Mouse (Mus musculus) bone marrow macrophage, adult 2 months (primary cell): ENCODE measurements at regions not wholly inside any gene's neighbourhood (a gene's known extent, or its start where the extent isn't known, plus 50 kb on each side); places are given as distances from the start of the nearest gene placed in this dataset.

Experiments
- H3K27ac ChIP-seq: 2 replicates; pipeline ENCODE4 v1.5.1; 2012; ENCODE audit warnings: low read depth, low read length; ENCODE audit not compliant: insufficient read depth
- H3K4me1 ChIP-seq: 2 replicates; pipeline ENCODE4 v1.6.1; 2012; ENCODE audit warnings: low read length; ENCODE audit not compliant: control insufficient read depth, insufficient read depth
- H3K4me3 ChIP-seq: 2 replicates; pipeline ENCODE4 v1.5.1; 2012; ENCODE audit warnings: mild to moderate bottlenecking, low read length, moderate library complexity; ENCODE audit not compliant: insufficient read depth
- CTCF ChIP-seq: IDR thresholded peaks from 2 replicates; pipeline ENCODE4 v1.5.1; 2012; ENCODE audit warnings: low read depth, mild to moderate bottlenecking, low read length, moderate library complexity
- POLR2A ChIP-seq: IDR thresholded peaks from 2 replicates; pipeline ENCODE4 v1.6.1; 2012; ENCODE audit warnings: mild to moderate bottlenecking, low read depth, low read length, borderline replicate concordance

DNA sequence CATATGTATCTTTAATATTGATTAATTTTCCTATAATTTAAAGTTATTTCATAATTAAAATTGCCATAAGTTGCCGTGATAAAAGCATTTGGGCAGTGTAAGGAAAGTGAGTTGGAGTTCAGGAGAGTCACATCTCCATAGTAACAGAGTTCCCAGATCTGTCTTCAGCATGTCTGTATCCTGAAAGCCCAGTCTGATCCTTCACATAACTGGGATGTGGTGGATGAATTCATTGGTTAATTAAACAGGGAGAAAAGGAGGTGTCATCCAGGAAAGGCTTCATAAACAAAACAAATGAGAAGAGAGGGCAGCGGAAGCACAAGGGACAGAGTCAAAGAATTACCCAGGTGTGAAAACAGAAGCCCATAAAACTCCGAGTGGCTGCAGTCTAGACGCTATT, 363.5 kb downstream of the Sec23a start:
- Histone ChIP-seq H3K27ac (no peak overlapping the region), H3K4me1 (no peaks in the 10 kb centered on the region), H3K4me3 (no peak overlapping the region)
- TF ChIP-seq CTCF = no peak
- no peak for TF ChIP-seq POLR2A

DNA sequence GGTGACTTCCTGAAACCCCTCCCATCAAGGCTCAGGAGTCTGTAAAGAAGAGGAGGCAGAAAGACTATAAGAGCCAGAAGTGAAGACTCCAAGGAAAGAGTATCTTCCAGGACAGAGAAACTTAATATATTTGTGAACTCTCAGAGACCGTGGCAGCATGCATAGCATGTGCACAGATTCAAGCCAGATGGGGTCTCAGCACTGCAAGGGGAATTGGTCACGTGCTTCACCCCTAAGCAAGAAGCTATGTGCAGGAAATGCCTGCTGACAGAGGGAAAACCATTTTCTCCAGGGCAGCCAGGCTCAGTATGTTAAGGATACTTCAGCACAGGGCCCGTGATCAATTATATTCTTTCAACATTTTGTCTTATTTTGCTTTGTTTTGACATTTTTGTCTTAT, 368.0 kb downstream of the Sec23a start:
- TF ChIP-seq POLR2A (no peak), CTCF (no peak)
- Histone ChIP-seq H3K4me1 (no peaks in the 10 kb centered on the region), H3K4me3 (no peak overlapping the region), H3K27ac (no peak overlapping the region)

DNA sequence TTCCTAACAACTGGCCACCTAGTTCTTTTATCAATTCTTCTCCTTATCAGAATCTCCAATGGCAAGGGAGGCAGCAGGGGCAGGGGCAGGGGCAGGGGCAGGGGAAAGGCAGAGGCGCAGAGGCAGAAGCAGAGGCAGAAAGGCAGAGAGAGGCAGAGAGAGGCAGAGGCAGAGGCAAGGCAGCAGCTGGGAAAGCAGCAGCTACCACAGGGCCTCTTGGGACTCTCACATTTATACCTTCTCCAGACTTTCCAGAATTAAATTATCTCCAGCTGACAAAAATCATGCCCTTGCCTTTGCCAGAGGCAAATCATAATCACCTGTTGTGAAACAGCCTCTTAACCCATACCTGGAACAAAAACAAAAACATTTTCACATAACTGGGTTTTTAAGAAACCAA, 370.4 kb upstream of the Clec14a start:
- Histone ChIP-seq H3K4me1 (no peaks in the 10 kb centered on the region), H3K27ac (no peak overlapping the region), H3K4me3 (no peak overlapping the region)
- TF ChIP-seq CTCF = no peak
- TF ChIP-seq POLR2A = no peak

DNA sequence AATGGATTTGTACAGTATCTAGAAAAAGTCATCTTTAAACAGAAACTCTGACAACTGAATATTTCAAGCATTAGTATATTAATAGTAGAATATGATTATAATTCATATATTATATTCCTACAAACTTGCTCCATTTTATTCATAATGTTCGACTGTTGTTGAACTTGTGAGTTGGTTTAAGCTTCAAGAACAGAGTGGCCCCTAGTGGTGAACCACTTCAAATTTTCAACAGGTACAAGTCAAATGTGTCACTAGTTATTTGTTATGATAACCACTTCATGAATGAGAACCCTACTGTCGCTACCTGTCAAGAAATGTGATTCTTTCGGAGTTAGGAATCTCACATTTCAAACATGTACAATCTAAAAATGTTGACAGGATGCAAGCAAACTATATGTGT, 369.2 kb upstream of the Clec14a start:
- Histone ChIP-seq H3K4me3 (no peak overlapping the region), H3K4me1 (no peaks in the 10 kb centered on the region)
- TF ChIP-seq POLR2A (no peak), CTCF (no peak)

DNA sequence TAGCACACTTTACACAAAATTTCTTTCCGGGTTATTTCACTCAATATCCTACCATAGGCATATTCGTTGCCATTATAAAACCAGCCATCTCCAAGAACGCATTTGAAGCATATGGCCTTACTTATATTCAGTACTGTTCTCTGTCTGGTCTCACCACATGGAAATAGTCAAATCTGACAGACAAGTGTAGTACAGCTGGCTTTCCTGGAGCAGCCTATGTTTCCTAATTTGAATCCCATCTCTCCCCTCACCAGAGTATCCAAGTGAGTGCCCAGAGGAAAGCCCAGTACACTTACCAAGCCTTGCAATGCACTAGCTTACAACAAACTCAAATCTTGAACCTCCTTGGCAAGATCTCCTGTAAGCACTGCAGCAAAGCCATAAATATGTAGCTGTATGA, 363.4 kb upstream of the Clec14a start:
- no peak for TF ChIP-seq POLR2A
- TF ChIP-seq CTCF = no peak
- no peak overlapping the region for H3K27ac ChIP-seq
- H3K4me1 ChIP-seq = no peaks in the 10 kb centered on the region
- H3K4me3 ChIP-seq = no peak overlapping the region

More for the DNA sequence above, 369.2 kb upstream of the Clec14a start:
- no peak overlapping the region for H3K27ac ChIP-seq

DNA sequence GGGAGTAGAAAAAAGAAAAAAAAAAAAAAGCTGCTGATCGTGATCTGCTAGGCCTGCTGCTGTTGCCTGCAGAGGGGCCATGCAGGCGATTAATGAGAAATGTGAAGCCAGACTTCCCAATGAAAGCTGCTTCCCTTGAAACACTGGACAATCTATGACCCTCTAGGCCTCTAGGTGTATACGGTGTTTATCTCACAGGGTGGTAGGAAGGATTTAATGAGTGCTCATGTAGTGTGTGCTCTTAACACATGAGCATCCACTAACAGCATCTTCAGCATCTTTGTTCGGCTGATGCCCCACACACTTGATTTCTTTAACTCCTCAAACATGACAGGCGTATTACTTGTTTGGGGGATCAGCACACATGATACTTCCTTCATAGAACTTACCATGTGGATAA, 359.7 kb upstream of the Clec14a start:
- TF ChIP-seq CTCF (no peak), POLR2A (no peak)
- Histone ChIP-seq H3K4me3 (no peak overlapping the region), H3K4me1 (no peaks in the 10 kb centered on the region), H3K27ac (no peak overlapping the region)

DNA sequence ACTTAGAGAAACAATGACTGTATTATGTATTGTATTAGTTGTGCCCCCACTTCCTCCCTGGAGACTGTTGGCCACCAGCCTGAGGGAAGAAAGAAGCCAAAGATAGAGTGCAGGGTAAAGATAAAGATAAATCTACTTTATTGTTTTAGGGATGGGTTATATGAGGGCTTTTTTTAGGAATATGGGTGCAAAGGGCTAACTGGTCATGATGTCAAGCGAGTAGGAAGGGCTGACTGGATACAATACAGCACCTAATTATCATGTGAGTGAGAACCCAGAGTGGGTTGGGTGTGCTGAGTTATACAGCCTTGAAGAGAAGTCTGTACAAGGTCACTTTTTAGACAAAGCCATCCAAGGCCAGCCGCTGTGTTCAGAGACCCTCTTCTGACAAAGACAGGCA, 356.1 kb upstream of the Clec14a start:
- H3K27ac ChIP-seq = no peak overlapping the region
- H3K4me3 ChIP-seq = no peak overlapping the region
- no peaks in the 10 kb centered on the region for H3K4me1 ChIP-seq
- TF ChIP-seq CTCF = no peak
- no peak for TF ChIP-seq POLR2A

DNA sequence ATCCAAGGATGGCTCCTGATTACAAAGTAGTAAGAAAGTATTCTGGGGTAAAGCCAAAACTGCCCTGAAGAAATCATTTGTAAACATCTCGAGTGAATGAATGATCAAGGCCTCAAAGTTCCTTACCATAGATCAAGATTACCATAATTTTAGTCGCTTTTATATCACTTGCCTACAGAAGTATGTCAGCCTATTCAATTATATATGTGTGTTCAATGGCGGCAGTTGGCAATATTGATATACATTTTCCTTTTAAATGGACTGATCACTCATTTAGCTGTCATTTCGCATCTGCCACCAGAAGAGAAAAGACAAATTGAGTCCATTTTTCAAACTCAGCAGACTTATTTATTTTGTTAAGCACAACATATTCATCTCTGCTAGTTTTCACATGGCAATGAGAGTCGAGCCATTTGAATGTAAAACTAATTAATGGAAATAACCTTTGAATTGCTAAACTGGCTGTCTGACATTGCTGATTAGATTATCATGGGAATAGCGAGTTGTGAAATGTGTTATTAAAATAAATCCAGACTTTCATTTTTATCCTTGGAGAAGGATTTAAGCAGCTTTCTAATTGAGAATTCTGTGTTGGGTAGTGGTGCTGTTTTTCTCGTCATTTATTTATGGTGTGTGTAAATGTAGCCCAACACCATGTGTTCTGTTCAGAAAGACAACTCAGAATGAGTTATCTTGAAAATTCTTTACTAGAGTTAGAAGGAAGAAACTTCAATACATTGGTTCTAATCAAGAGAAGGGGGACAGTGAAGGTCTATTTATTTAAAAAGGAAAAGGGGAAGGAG, 350.6 kb upstream of the Clec14a start:
- TF ChIP-seq CTCF (no peak), POLR2A (no peak)
- Histone ChIP-seq H3K4me3 (no peak overlapping the region), H3K27ac (no peak overlapping the region), H3K4me1 (no peaks in the 10 kb centered on the region)

DNA sequence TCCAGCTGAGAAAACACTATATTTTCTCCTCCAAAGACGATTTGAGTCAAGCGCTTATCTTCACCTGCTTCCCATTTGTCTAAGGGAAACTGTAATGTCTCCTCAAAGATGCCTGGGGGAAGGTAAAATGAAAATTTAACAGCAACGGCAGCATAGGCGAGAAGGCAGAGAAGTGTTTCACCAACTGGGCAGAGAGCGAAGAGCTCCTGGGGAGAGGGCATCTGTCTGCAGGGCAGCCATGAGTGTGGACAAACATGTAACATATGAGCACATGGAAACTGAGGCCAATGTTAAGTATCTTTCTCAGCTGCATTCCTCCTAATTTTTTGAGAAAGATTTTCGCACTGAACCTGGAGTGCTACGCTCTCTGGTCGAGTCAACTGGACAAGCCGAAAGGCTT, 325.7 kb upstream of the Clec14a start:
- no peaks in the 10 kb centered on the region for H3K4me1 ChIP-seq
- H3K27ac ChIP-seq = no peak overlapping the region
- no peak overlapping the region for H3K4me3 ChIP-seq
- TF ChIP-seq CTCF (no peak), POLR2A (no peak)

DNA sequence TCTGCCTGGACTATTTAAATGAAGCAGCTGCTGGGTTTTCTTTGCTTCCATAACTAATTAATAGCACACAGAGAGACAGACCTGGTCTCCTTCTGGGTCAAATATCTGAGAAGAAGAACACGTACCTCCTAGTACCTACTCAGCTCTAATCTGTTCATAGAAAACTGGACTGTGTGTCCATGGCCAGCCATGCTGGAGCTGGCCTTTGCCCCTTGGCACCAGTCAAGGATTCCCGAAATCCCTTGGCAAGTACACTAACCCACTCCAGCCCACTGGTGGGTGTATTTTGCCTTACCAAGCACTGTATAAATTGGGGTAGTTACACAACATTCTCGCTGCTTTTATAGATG, 322.4 kb upstream of the Clec14a start:
- H3K27ac ChIP-seq = no peak overlapping the region
- no peaks in the 10 kb centered on the region for H3K4me1 ChIP-seq
- TF ChIP-seq POLR2A = no peak
- no peak for TF ChIP-seq CTCF
- no peak overlapping the region for H3K4me3 ChIP-seq
